Mouse (Mus musculus): Measurements from ENCODE around the gene Fgfr2. TPM values are rescaled to one million over a fixed set of nuclear protein-coding genes. Genes with fewer than 3 reads are reported as not detected.

Gene Fgfr2
- polyA plus RNA-seq, 1 experiment from 2014 or later = 86.9 TPM

DNA sequence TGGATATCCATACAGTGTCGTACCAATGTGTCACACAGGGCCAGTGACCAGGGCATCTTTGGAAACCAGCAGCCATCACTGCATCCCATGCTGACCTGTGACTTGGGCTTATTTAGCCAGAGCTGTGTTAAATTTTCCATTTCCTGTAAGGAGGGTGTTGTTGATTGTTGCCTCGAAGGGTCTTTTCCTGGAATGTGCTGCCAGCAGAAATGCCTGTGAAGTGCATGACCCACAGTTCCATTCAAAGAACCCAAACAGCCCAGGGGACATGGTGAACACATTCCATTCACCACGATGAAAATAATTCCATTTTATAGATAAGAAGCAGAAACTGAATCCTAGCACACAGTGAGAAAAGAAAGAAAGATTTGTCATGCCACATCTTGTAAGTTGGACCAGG, 764.9 kb downstream of the Fgfr2 start:
- no peak for ATAC-seq (ENCODE audit: insufficient read depth, low FRiP score, low TSS enrichment)
- no peaks in the 10 kb centered on the region for H3K9me3 ChIP-seq (ENCODE audit: control insufficient read depth, low read length)
- no peak overlapping the region for H3K9ac ChIP-seq (ENCODE audit: low read length)
- no peak for DNase-seq (ENCODE audit: low spot score)
- no peaks in the 10 kb centered on the region for H3K36me3 ChIP-seq (ENCODE audit: control insufficient read depth, insufficient read depth, low read length)
- H3K27ac ChIP-seq (ENCODE audit: low read depth, low read length) = no peak overlapping the region
- WGBS = 48% methylated on average over 3 of the region's 3 CpGs
- H3K4me2 ChIP-seq (ENCODE audit: low read depth) = no peak overlapping the region
- no peak overlapping the region for H3K4me3 ChIP-seq (ENCODE audit: low read depth, low read length)
- H3K4me1 ChIP-seq (ENCODE audit: control insufficient read depth, insufficient read depth, low read length) = 0 out of 2 replicates have a peak, but pooled peaks cover 2% of the 10 kb centered on the region
- no peaks in the 10 kb centered on the region for H3K27me3 ChIP-seq (ENCODE audit: control insufficient read depth, insufficient read depth, low read length)

DNA sequence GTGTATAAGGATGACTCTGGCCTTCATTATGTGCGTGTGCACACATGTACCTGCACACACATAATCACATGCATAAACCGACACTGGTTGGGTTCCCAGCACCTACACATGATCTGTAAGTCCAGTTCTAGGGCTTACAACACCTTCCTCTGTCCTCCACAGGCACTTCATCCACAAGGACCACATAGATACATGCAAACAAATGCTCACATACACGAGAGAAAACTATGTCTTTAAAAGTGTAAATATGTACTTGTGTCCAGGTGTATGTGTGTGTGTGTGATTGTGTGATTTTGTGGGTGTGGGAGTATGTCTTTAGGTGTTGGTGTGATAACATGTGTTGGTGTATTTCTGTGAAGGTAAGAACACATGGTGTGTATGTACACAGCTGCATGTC, 765.3 kb downstream of the Fgfr2 start:
- H3K4me3 ChIP-seq (ENCODE audit: low read depth, low read length) = no peak overlapping the region
- no peak overlapping the region for H3K9ac ChIP-seq (ENCODE audit: low read length)
- WGBS = 85% methylated on average over 3 of the region's 3 CpGs
- no peaks in the 10 kb centered on the region for H3K27me3 ChIP-seq (ENCODE audit: control insufficient read depth, insufficient read depth, low read length)
- DNase-seq (ENCODE audit: low spot score) = no peak
- no peaks in the 10 kb centered on the region for H3K9me3 ChIP-seq (ENCODE audit: control insufficient read depth, low read length)
- no peaks in the 10 kb centered on the region for H3K36me3 ChIP-seq (ENCODE audit: control insufficient read depth, insufficient read depth, low read length)
- no peak overlapping the region for H3K27ac ChIP-seq (ENCODE audit: low read depth, low read length)
- no peak for ATAC-seq (ENCODE audit: insufficient read depth, low FRiP score, low TSS enrichment)
- 0 out of 2 replicates have a peak, but pooled peaks cover 2% of the 10 kb centered on the region for H3K4me1 ChIP-seq (ENCODE audit: control insufficient read depth, insufficient read depth, low read length)
- H3K4me2 ChIP-seq (ENCODE audit: low read depth) = no peak overlapping the region

DNA sequence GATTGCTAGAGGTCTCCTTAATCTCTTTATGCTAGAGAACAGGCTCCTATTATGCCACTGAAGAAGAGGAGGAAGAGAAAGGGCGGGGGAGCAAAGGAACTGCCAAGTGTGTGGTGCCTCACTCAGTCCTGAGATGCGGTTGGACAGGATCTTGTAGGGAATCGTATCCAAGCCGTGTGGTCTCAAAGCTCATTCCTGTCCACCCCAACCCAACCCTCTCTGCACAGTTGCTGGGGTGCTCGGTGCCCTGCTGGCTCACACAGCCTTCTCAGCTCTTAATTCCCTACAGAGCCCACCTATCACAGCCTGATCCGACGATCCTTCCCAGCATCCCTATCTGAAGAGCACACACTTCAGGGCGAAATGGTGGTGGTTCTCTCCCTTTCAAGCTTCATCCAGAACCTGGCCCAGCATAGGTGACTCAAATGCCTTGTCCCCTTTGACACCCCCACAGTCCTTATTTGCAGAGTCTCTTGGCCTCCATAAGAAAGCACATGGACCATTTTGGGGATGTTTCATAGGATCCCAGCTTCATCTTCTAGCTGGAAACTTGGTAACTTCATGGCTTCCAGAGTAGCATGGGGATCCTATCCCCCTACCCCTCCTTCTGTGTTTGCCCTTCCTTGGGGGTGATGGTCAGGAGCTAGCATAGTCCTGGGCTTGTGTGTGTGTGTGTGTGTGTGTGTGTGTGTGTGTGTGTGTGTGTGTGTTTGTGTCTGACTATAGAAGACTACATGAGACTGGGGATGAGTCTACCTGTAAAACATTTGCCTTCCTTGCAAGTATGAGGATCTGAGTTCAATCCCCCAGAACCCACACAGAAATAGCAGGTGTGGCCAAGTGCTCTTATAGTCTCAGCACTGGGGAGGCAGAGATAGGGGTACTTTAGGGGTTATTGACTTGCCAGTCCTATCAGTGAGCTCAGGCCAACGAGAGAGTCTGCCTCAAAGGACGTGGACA, 766.0 kb downstream of the Fgfr2 start:
- no peak overlapping the region for H3K4me3 ChIP-seq (ENCODE audit: low read depth, low read length)
- H3K4me2 ChIP-seq (ENCODE audit: low read depth) = no peak overlapping the region
- peaks cover 5% of the 10 kb centered on the region; the same call in 1 of the 2 replicates for H3K4me1 ChIP-seq (ENCODE audit: control insufficient read depth, insufficient read depth, low read length)
- DNase-seq (ENCODE audit: low spot score) (no peak), ATAC-seq (ENCODE audit: insufficient read depth, low FRiP score, low TSS enrichment) (no peak)
- H3K36me3 ChIP-seq (ENCODE audit: control insufficient read depth, insufficient read depth, low read length) = no peaks in the 10 kb centered on the region
- H3K9me3 ChIP-seq (ENCODE audit: control insufficient read depth, low read length) = no peaks in the 10 kb centered on the region
- no peak overlapping the region for H3K27ac ChIP-seq (ENCODE audit: low read depth, low read length)
- no peaks in the 10 kb centered on the region for H3K27me3 ChIP-seq (ENCODE audit: control insufficient read depth, insufficient read depth, low read length)
- no peak overlapping the region for H3K9ac ChIP-seq (ENCODE audit: low read length)
- WGBS = 50% methylated on average over 10 of the region's 10 CpGs

DNA sequence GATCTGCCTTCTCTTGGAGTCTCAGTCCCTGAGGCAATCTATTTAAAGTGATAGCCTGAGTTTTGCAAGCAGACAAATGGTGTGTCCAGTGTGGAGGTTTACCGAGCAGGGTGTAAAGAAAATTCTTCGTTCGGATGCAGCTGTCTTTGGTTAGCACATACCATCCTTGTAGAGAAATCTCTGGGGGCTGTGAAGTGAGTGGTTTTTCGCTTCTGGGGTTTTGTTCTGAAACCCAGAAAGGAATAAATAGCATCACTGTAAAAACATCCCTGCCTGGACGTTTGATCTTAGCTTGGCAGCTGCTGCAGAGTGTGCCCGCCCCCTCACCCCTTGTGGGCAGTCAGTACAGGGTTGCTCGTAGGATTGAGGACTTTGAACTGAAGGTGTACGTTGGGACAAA, 767.0 kb downstream of the Fgfr2 start:
- H3K9ac ChIP-seq (ENCODE audit: low read length) = no peak overlapping the region
- no peaks in the 10 kb centered on the region for H3K9me3 ChIP-seq (ENCODE audit: control insufficient read depth, low read length)
- no peak overlapping the region for H3K4me2 ChIP-seq (ENCODE audit: low read depth)
- ATAC-seq (ENCODE audit: insufficient read depth, low FRiP score, low TSS enrichment) (no peak), DNase-seq (ENCODE audit: low spot score) (no peak)
- H3K4me3 ChIP-seq (ENCODE audit: low read depth, low read length) = no peak overlapping the region
- 10% methylated on average over 8 of the region's 8 CpGs for WGBS
- H3K27me3 ChIP-seq (ENCODE audit: control insufficient read depth, insufficient read depth, low read length) = no peaks in the 10 kb centered on the region
- H3K4me1 ChIP-seq (ENCODE audit: control insufficient read depth, insufficient read depth, low read length) = peaks cover 5% of the 10 kb centered on the region; the same call in 1 of the 2 replicates
- H3K27ac ChIP-seq (ENCODE audit: low read depth, low read length) = no peak overlapping the region
- H3K36me3 ChIP-seq (ENCODE audit: control insufficient read depth, insufficient read depth, low read length) = no peaks in the 10 kb centered on the region

DNA sequence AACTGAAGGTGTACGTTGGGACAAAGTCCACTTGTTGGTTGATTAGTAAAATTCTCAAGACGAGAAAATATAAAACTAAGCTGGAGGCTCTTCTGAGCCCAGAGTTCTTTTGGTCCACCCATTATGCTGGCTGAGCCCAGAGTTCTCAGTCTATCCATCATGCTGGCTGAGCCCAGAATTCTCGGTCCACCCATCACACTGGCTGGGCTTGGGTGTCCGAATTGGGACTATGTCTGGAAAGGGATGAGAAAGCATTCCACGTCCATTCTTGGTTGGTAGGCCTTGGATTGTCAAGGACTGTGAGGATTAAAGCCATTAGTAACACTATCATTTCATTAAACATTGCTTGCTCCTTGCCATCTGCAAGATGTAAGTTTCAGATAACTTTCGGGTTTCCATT, 767.4 kb downstream of the Fgfr2 start:
- no peak overlapping the region for H3K27ac ChIP-seq (ENCODE audit: low read depth, low read length)
- DNase-seq (ENCODE audit: low spot score) = no peak
- no peak for ATAC-seq (ENCODE audit: insufficient read depth, low FRiP score, low TSS enrichment)
- no peak overlapping the region for H3K9ac ChIP-seq (ENCODE audit: low read length)
- H3K36me3 ChIP-seq (ENCODE audit: control insufficient read depth, insufficient read depth, low read length) = no peaks in the 10 kb centered on the region
- WGBS = 69% methylated on average over 6 of the region's 6 CpGs
- no peak overlapping the region for H3K4me3 ChIP-seq (ENCODE audit: low read depth, low read length)
- no peak overlapping the region for H3K4me2 ChIP-seq (ENCODE audit: low read depth)
- H3K9me3 ChIP-seq (ENCODE audit: control insufficient read depth, low read length) = no peaks in the 10 kb centered on the region
- H3K4me1 ChIP-seq (ENCODE audit: control insufficient read depth, insufficient read depth, low read length) = peaks cover 5% of the 10 kb centered on the region; the same call in 1 of the 2 replicates
- no peaks in the 10 kb centered on the region for H3K27me3 ChIP-seq (ENCODE audit: control insufficient read depth, insufficient read depth, low read length)

DNA sequence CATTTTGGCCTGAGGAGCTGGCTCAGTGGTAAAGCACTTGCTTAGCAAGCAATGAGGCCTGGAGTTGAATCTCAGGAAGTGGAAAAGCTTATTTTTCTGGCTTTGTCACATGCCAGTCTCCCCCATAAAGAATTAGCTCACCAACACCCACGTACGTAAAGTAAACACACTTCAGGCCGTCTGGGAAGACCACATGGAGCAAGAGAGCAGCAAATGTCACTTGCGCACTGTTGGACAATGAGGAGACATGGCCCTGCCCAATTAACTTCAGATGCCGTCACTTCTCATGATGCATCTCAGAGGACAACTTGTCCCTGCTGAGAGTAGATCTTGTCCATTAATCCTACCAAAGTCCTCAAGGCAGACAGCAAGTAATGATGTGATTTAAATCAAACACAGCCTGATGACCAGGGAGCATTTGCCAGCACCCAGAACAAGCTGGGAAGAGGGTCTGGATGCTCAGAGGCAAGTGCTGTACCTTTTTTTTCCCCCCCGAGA, 774.0 kb downstream of the Fgfr2 start:
- Histone ChIP-seq H3K36me3 (ENCODE audit: control insufficient read depth, insufficient read depth, low read length) (no peaks in the 10 kb centered on the region), H3K27me3 (ENCODE audit: control insufficient read depth, insufficient read depth, low read length) (no peaks in the 10 kb centered on the region), H3K27ac (ENCODE audit: low read depth, low read length) (no peak overlapping the region), H3K4me2 (ENCODE audit: low read depth) (no peak overlapping the region), H3K9ac (ENCODE audit: low read length) (no peak overlapping the region), H3K4me3 (ENCODE audit: low read depth, low read length) (no peak overlapping the region), H3K4me1 (ENCODE audit: control insufficient read depth, insufficient read depth, low read length) (peaks cover 3% of the 10 kb centered on the region; the same call in 1 of the 2 replicates), H3K9me3 (ENCODE audit: control insufficient read depth, low read length) (no peaks in the 10 kb centered on the region)
- WGBS = 68% methylated on average over 6 of the region's 6 CpGs
- DNase-seq (ENCODE audit: low spot score) (no peak), ATAC-seq (ENCODE audit: insufficient read depth, low FRiP score, low TSS enrichment) (no peak)

DNA sequence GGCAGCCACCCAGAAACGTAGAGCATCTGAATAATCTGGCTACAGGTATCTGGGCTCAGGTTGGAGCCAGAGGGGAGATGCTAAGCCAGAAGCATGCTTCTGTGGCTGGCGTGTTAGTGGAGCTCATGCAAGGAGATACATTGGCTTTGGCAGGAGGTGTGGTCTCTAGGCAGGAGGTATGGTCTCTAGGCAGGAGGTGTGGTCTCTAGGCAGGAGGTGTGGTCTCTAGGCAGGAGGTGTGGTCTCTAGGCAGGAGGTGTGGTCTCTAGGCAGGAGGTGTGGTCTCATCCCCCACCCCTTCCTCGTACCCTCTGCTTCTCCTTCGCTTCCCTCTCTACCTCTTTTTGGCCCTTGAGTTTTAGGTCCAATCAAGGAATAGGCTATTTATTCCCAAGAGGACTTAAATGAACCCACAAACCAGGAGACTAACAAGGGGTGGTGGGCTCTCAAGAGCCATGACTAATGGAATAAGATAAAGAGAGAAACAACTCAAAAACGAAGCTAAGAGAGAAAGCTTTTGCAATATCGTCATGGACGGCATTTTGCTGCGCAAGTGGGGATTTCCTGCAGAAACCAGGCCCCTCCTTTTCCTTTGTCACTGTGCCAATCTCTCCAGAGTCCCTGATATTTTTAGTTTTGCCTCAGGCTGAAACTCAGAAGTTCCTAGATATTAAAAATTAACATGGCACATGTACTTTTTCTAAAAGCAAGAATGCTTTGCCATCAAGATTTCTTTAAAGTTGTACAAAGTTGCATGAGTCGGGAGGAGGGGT, 775.7 kb downstream of the Fgfr2 start:
- Histone ChIP-seq H3K4me1 (ENCODE audit: control insufficient read depth, insufficient read depth, low read length) (peaks cover 3% of the 10 kb centered on the region; the same call in 1 of the 2 replicates), H3K36me3 (ENCODE audit: control insufficient read depth, insufficient read depth, low read length) (no peaks in the 10 kb centered on the region), H3K4me3 (ENCODE audit: low read depth, low read length) (no peak overlapping the region), H3K9me3 (ENCODE audit: control insufficient read depth, low read length) (no peaks in the 10 kb centered on the region), H3K27ac (ENCODE audit: low read depth, low read length) (no peak overlapping the region), H3K9ac (ENCODE audit: low read length) (no peak overlapping the region), H3K27me3 (ENCODE audit: control insufficient read depth, insufficient read depth, low read length) (no peaks in the 10 kb centered on the region), H3K4me2 (ENCODE audit: low read depth) (no peak overlapping the region)
- ATAC-seq (ENCODE audit: insufficient read depth, low FRiP score, low TSS enrichment) = no peak
- no peak for DNase-seq (ENCODE audit: low spot score)
- 82% methylated on average over 9 of the region's 9 CpGs for WGBS

DNA sequence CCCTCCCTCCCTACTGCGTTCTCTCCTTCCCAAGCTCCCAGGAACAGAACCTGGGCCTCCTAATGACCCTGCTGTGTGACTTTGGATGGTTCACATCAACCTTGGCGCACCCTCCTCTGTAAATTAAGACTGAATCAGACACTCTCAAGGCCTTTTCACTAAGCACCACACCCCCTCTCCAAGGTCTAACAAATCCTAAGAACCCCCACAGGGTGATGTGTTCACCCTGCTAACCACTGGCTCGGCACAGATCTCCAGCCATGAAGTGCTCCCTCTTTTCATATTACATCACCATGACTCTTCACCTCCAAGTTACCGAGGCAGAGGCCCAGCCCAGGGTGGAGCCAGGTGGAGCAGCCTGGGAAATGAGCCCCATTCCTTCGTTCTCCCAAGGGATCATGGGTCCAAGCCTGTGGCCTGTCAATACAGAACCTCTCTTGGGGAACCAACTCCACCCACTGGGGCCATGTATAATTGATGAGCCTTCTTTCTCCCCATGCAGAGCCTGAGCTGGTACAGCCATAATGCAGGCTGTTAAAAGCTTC, 777.6 kb downstream of the Fgfr2 start:
- DNase-seq (ENCODE audit: low spot score) (no peak), ATAC-seq (ENCODE audit: insufficient read depth, low FRiP score, low TSS enrichment) (no peak)
- H3K36me3 ChIP-seq (ENCODE audit: control insufficient read depth, insufficient read depth, low read length) = no peaks in the 10 kb centered on the region
- no peak overlapping the region for H3K4me2 ChIP-seq (ENCODE audit: low read depth)
- no peaks in the 10 kb centered on the region for H3K9me3 ChIP-seq (ENCODE audit: control insufficient read depth, low read length)
- no peak overlapping the region for H3K9ac ChIP-seq (ENCODE audit: low read length)
- H3K27me3 ChIP-seq (ENCODE audit: control insufficient read depth, insufficient read depth, low read length) = no peaks in the 10 kb centered on the region
- WGBS = 70% methylated on average over 5 of the region's 5 CpGs
- H3K4me3 ChIP-seq (ENCODE audit: low read depth, low read length) = no peak overlapping the region
- H3K4me1 ChIP-seq (ENCODE audit: control insufficient read depth, insufficient read depth, low read length) = no peaks in the 10 kb centered on the region
- H3K27ac ChIP-seq (ENCODE audit: low read depth, low read length) = no peak overlapping the region
